Mouse (Mus musculus): Measurements from ENCODE around the gene Nell2. TPM values are rescaled to one million over a fixed set of nuclear protein-coding genes. Genes with fewer than 3 reads are reported as not detected.

Nell2 gene
- polyA plus RNA-seq, 1 experiment from 2014 or later = 5.6 TPM

DNA sequence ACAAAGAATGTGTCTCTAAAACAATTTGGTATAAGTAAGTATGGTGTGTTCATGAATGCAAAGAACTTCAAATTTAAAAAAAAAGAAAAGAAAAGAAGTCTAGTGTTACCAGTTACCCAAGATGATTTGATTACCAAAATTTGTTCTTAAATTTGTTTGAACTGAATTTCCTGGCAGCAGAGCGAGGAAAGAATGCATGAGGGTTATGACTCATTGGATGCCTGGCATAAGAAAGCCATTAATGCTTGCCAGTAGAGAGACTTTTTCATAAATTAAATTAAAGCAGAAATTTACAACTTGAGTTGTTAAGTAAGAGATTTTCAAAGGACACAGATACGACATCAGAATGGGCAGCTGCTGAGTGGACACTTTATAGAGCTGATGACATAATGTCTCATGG lies 384.2 kb downstream of the Nell2 start:
- Histone ChIP-seq H3K4me2 (no peak overlapping the region), H3K27ac (no peak overlapping the region), H3K27me3 (no peaks in the 10 kb centered on the region), H3K9ac (replicated peaks) (no peak overlapping the region), H3K36me3 (no peaks in the 10 kb centered on the region), H3K9me3 (no peaks in the 10 kb centered on the region), H3K4me1 (replicated peaks) (no peaks in the 10 kb centered on the region), H3K4me3 (replicated peaks) (no peak overlapping the region)
- WGBS = 55% methylated on average over 2 of the region's 2 CpGs
- ATAC-seq (ENCODE audit: insufficient number of reproducible peaks, insufficient read depth, low FRiP score, low TSS enrichment, low read depth) = no peak

GRCm38 (mm10) chr15:95138709-95139409 lies 389.5 kb downstream of the Nell2 start:
- Histone ChIP-seq H3K4me2 (no peak overlapping the region), H3K27ac (no peak overlapping the region), H3K4me3 (replicated peaks) (no peak overlapping the region), H3K27me3 (no peaks in the 10 kb centered on the region), H3K9me3 (no peaks in the 10 kb centered on the region), H3K4me1 (replicated peaks) (no peaks in the 10 kb centered on the region), H3K9ac (replicated peaks) (no peak overlapping the region), H3K36me3 (no peaks in the 10 kb centered on the region)
- 75% methylated on average over 12 of the region's 12 CpGs for WGBS
- ATAC-seq (ENCODE audit: insufficient number of reproducible peaks, insufficient read depth, low FRiP score, low TSS enrichment, low read depth) = no peak

DNA sequence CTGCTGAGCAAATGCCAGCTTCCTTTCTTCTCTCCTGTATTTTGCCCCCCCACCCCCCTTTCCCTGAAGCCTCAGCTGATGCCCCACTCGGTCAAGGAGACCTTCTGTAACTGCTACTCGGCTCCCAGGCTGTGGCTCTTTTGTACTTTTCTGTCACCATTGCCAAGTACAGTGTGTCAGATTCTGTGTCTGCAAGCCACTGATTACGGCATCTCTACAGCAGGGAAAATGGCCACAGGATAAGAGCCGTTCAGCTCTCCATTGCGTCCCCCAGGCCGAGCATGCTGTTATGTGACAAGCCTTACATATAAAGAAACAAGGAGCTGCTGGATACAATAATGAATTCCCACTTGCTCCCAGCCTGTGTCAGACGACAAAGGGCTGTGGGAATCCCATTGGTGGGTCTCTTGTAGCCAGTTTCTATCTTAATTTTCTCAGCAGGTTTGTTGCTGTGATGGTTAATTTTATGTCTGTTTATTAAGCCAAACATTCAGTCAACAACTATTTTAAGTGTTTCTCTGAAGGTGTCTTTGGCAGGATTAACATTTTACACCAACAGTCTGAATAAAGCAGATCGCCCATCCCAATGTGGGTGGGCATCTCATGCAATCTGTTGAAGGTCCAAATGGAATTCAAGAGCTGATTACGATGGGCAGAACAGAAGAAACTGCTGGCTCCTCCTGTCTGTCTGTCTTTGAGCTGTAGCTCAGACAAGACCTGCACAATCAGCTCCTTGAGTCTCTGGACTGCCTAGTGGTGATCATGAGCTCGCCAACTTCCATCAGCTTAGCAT lies 391.1 kb downstream of the Nell2 start:
- Histone ChIP-seq H3K27me3 (no peaks in the 10 kb centered on the region), H3K27ac (no peak overlapping the region), H3K4me1 (replicated peaks) (no peaks in the 10 kb centered on the region), H3K36me3 (no peaks in the 10 kb centered on the region), H3K4me2 (no peak overlapping the region), H3K4me3 (replicated peaks) (no peak overlapping the region), H3K9ac (replicated peaks) (no peak overlapping the region), H3K9me3 (no peaks in the 10 kb centered on the region)
- ATAC-seq (ENCODE audit: insufficient number of reproducible peaks, insufficient read depth, low FRiP score, low TSS enrichment, low read depth) = no peak
- WGBS = 80% methylated on average over 10 of the region's 10 CpGs

DNA sequence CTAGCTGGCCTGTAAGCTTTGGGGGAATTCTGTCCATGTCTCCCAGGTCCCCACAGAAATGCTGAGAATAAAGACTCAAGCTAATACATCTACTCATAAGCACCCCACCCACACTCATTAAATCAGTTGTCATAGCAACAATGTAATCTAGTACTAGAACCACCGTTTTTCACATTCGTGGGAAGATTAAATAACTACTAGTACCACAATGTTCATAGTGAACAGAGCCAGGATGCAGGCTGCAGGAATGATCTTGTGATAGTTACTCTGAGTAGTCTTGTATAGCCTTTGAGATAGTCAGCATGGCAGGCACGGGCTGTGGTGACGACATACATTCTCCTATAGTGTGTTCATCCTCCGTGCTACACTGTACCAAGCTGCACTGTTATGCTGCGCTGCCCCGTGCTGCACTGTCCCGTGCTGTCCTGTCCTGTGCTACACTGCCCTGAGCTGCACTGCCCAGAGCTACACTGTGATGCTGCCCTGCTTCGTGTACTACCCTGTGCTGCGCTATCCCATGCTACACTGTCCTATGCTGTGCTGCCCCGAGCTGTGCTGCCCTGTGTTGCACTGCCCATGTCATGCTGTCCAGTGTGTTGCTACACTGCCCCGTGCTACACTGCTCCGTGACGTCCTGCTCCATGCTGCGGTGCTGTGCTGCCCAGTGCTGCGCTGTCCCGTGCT lies 392.3 kb downstream of the Nell2 start:
- no peaks in the 10 kb centered on the region for H3K27me3 ChIP-seq
- H3K9ac ChIP-seq (replicated peaks) = no peak overlapping the region
- 0 out of 2 replicates have a peak, but pooled peaks have one; percentile 47 for ATAC-seq (ENCODE audit: insufficient number of reproducible peaks, insufficient read depth, low FRiP score, low TSS enrichment, low read depth)
- 92% methylated on average over 17 of the region's 17 CpGs for WGBS
- no peak overlapping the region for H3K27ac ChIP-seq
- no peaks in the 10 kb centered on the region for H3K4me1 ChIP-seq (replicated peaks)
- no peak overlapping the region for H3K4me3 ChIP-seq (replicated peaks)
- no peaks in the 10 kb centered on the region for H3K36me3 ChIP-seq
- no peaks in the 10 kb centered on the region for H3K9me3 ChIP-seq
- H3K4me2 ChIP-seq = no peak overlapping the region

DNA sequence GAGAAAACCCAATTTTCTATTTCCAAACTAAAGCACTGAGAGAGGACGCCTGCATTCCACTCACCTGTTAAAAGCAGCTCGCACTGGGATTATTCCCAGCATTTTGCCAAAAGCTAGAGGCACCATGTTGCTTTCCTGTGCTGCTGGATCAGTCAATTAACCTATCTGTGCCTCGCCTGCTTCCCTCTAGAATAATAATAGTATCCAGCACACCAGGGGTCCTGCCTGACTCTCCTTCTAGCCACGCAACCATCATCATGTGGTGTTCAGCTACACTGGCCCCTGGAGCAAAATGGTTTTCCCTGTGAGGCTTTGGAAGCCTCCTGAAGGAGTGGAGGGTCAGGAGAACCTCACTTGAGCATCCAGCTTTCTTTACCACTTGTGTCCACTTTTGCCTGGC lies 397.0 kb downstream of the Nell2 start:
- 64% methylated on average over 4 of the region's 4 CpGs for WGBS
- no peak for ATAC-seq (ENCODE audit: insufficient number of reproducible peaks, insufficient read depth, low FRiP score, low TSS enrichment, low read depth)

GRCm38 (mm10) chr15:95108626-95109025 lies 419.7 kb downstream of the Nell2 start:
- Histone ChIP-seq H3K36me3 (no peaks in the 10 kb centered on the region), H3K9me3 (no peaks in the 10 kb centered on the region), H3K4me3 (replicated peaks) (no peak overlapping the region), H3K4me2 (no peak overlapping the region), H3K4me1 (replicated peaks) (peaks cover 9% of the 10 kb centered on the region), H3K9ac (replicated peaks) (no peak overlapping the region), H3K27ac (no peak overlapping the region), H3K27me3 (no peaks in the 10 kb centered on the region)
- WGBS = 87% methylated on average over 4 of the region's 4 CpGs
- ATAC-seq (ENCODE audit: insufficient number of reproducible peaks, insufficient read depth, low FRiP score, low TSS enrichment, low read depth) = no peak

More for the DNA sequence above, 397.0 kb downstream of the Nell2 start:
- no peak overlapping the region for H3K27ac ChIP-seq
- no peaks in the 10 kb centered on the region for H3K27me3 ChIP-seq
- no peak overlapping the region for H3K4me3 ChIP-seq (replicated peaks)
- H3K9ac ChIP-seq (replicated peaks) = no peak overlapping the region
- no peaks in the 10 kb centered on the region for H3K36me3 ChIP-seq
- H3K9me3 ChIP-seq = no peaks in the 10 kb centered on the region
- H3K4me2 ChIP-seq = no peak overlapping the region
- no peaks in the 10 kb centered on the region for H3K4me1 ChIP-seq (replicated peaks)

DNA sequence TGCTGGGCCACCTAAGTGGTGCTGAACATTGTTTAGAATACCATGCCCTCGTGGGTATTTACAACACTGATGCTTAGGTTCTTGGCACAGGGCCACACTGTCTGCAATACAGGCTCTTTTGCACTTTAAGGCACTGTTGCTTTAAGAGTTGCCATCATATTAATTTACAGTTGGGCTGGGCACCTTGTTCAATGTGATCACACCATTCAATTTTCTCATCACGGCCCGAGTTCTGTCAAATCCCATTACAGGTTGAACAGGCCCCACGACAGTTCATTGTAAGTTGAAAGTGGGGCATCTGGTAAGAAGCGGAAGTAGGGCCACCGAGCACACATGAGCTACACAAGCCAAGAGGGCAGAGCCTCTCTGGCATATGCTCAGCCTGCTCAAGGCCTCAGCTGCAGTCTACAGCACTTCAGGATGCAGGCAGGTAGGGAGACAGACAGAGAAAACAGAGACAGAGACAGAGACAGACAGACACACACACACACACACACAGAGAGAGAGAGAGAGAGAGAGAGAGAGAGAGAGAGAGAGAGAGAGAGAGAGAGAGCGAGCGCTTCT lies 421.0 kb downstream of the Nell2 start:
- Histone ChIP-seq H3K9ac (replicated peaks) (no peak overlapping the region), H3K4me1 (replicated peaks) (peaks cover 11% of the 10 kb centered on the region), H3K9me3 (no peaks in the 10 kb centered on the region), H3K27ac (no peak overlapping the region), H3K36me3 (no peaks in the 10 kb centered on the region), H3K27me3 (no peaks in the 10 kb centered on the region), H3K4me3 (replicated peaks) (no peak overlapping the region), H3K4me2 (no peak overlapping the region)
- ATAC-seq (ENCODE audit: insufficient number of reproducible peaks, insufficient read depth, low FRiP score, low TSS enrichment, low read depth) = no peak
- WGBS = 53% methylated on average over 8 of the region's 8 CpGs

- Histone ChIP-seq H3K9me3 (no peaks in the 10 kb centered on the region), H3K27me3 (no peaks in the 10 kb centered on the region), H3K4me1 (replicated peaks) (peaks cover 14% of the 10 kb centered on the region), H3K4me3 (replicated peaks) (no peak overlapping the region), H3K27ac (no peak overlapping the region), H3K9ac (replicated peaks) (no peak overlapping the region), H3K36me3 (no peaks in the 10 kb centered on the region), H3K4me2 (no peak overlapping the region)
- no peak for ATAC-seq (ENCODE audit: insufficient number of reproducible peaks, insufficient read depth, low FRiP score, low TSS enrichment, low read depth)
Measured at GRCm38 (mm10) chr15:95101522-95101921, 426.8 kb downstream of the Nell2 start.

- no peak for ATAC-seq (ENCODE audit: insufficient number of reproducible peaks, insufficient read depth, low FRiP score, low TSS enrichment, low read depth)
- no peaks in the 10 kb centered on the region for H3K36me3 ChIP-seq
- no peak overlapping the region for H3K4me3 ChIP-seq (replicated peaks)
- H3K27ac ChIP-seq = no peak overlapping the region
- H3K9me3 ChIP-seq = no peaks in the 10 kb centered on the region
- H3K4me2 ChIP-seq = no peak overlapping the region
- WGBS = 90% methylated on average over 7 of the region's 7 CpGs
- no peaks in the 10 kb centered on the region for H3K27me3 ChIP-seq
- peaks cover 23% of the 10 kb centered on the region for H3K4me1 ChIP-seq (replicated peaks)
- no peak overlapping the region for H3K9ac ChIP-seq (replicated peaks)
Measured at GRCm38 (mm10) chr15:95100133-95100532, 428.2 kb downstream of the Nell2 start.

DNA sequence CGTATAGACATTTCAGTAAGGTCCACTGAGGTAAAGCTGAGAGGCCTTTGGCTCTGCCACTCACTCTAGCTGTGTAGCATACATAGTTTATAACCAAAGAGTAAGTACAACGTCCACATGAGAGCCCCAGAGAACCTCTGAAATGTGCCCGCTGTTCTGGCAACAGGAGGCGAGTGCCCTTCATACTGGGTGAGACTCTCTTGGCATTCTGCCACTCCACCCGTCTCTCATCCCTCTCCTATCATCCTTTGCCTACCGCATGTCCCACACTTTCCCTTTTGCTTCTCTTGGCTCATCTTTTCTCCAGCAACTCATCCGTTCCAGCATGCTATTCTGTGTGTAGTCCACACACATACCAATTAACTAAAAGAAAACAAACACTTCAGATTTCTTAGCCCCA lies 442.4 kb downstream of the Nell2 start:
- no peak overlapping the region for H3K4me3 ChIP-seq (replicated peaks)
- no peak for ATAC-seq (ENCODE audit: insufficient number of reproducible peaks, insufficient read depth, low FRiP score, low TSS enrichment, low read depth)
- no peak overlapping the region for H3K4me2 ChIP-seq
- H3K36me3 ChIP-seq = no peaks in the 10 kb centered on the region
- no peaks in the 10 kb centered on the region for H3K27me3 ChIP-seq
- no peaks in the 10 kb centered on the region for H3K9me3 ChIP-seq
- H3K4me1 ChIP-seq (replicated peaks) = no peaks in the 10 kb centered on the region
- WGBS = 88% methylated on average over 7 of the region's 7 CpGs
- H3K27ac ChIP-seq = no peak overlapping the region
- no peak overlapping the region for H3K9ac ChIP-seq (replicated peaks)

GRCm38 (mm10) chr15:95081654-95082053 lies 446.7 kb downstream of the Nell2 start:
- ATAC-seq (ENCODE audit: insufficient number of reproducible peaks, insufficient read depth, low FRiP score, low TSS enrichment, low read depth) = no peak
- Histone ChIP-seq H3K9ac (replicated peaks) (no peak overlapping the region), H3K4me3 (replicated peaks) (no peak overlapping the region)

More at GRCm38 (mm10) chr15:95081654-95082053, 446.7 kb downstream of the Nell2 start:
- Histone ChIP-seq H3K4me2 (no peak overlapping the region), H3K9me3 (no peaks in the 10 kb centered on the region; the same call in 1 of the 2 replicates), H3K4me1 (replicated peaks) (no peaks in the 10 kb centered on the region), H3K36me3 (no peaks in the 10 kb centered on the region), H3K27ac (no peak overlapping the region), H3K27me3 (no peaks in the 10 kb centered on the region)
- 95% methylated on average over 11 of the region's 11 CpGs for WGBS
